Mouse (Mus musculus) ZHBTc4 (cell line): ENCODE measurements at regions not wholly inside any gene's neighbourhood (a gene's known extent, or its start where the extent isn't known, plus 50 kb on each side); places are given as distances from the start of the nearest gene placed in this dataset.

Experiments
- DNase-seq: peaks from one replicate; pipeline ENCODE4 v3.0.0-alpha.2; 2011; ENCODE audit warnings: low read depth, low spot score

- no peak for DNase-seq
Measured at GRCm38 (mm10) chr6:103809986-103810341, 299.6 kb downstream of the Chl1 start.

- peak; percentile 71 for DNase-seq
Measured at GRCm38 (mm10) chr6:103810342-103811001, 300.1 kb downstream of the Chl1 start.

GRCm38 (mm10) chr6:103816396-103816795 lies 306.0 kb downstream of the Chl1 start:
- peak; percentile 50 for DNase-seq

- no peak for DNase-seq
Measured at GRCm38 (mm10) chr6:103826042-103826441, 315.7 kb downstream of the Chl1 start.

GRCm38 (mm10) chr6:103827623-103828022 lies 317.2 kb downstream of the Chl1 start:
- no peak for DNase-seq

- DNase-seq: peak; percentile 12
Measured at GRCm38 (mm10) chr6:103828866-103829265, 318.5 kb downstream of the Chl1 start.

- no peak for DNase-seq
Measured at GRCm38 (mm10) chr6:103832301-103832700, 321.9 kb downstream of the Chl1 start.

- DNase-seq: no peak
Measured at GRCm38 (mm10) chr6:103832808-103833207, 322.4 kb downstream of the Chl1 start.

- peak; percentile 70 for DNase-seq
Measured at GRCm38 (mm10) chr6:103833501-103834132, 323.2 kb downstream of the Chl1 start.

- no peak for DNase-seq
Measured at GRCm38 (mm10) chr6:103834726-103835229, 324.4 kb downstream of the Chl1 start.

GRCm38 (mm10) chr6:103859787-103860186 lies 349.4 kb downstream of the Chl1 start:
- DNase-seq: no peak

GRCm38 (mm10) chr6:103893455-103893854 lies 383.1 kb downstream of the Chl1 start:
- DNase-seq: no peak

- DNase-seq: no peak
Measured at GRCm38 (mm10) chr6:103924504-103924903, 414.1 kb downstream of the Chl1 start.

GRCm38 (mm10) chr6:103927094-103927493 lies 416.7 kb downstream of the Chl1 start:
- no peak for DNase-seq

- DNase-seq: no peak
Measured at GRCm38 (mm10) chr6:103940345-103940744, 430.0 kb downstream of the Chl1 start.

GRCm38 (mm10) chr6:103944361-103944760 lies 434.0 kb downstream of the Chl1 start:
- no peak for DNase-seq

- no peak for DNase-seq
Measured at GRCm38 (mm10) chr6:103947474-103947873, 437.1 kb downstream of the Chl1 start.

GRCm38 (mm10) chr6:103953134-103953771 lies 442.9 kb downstream of the Chl1 start:
- DNase-seq: no peak

GRCm38 (mm10) chr6:103959002-103959401 lies 448.6 kb downstream of the Chl1 start:
- no peak for DNase-seq

- no peak for DNase-seq
Measured at GRCm38 (mm10) chr6:103967811-103968420, 457.5 kb downstream of the Chl1 start.

GRCm38 (mm10) chr6:103999186-103999585 lies 488.8 kb downstream of the Chl1 start:
- no peak for DNase-seq

GRCm38 (mm10) chr6:104028439-104029091 lies 464.0 kb upstream of the Cntn6 start:
- DNase-seq: peak; percentile 78
